Mouse (Mus musculus) colon, adult 2 months (tissue): Measurements from ENCODE around the gene Inka1. TPM values are rescaled to one million over a fixed set of nuclear protein-coding genes. Genes with fewer than 3 reads are reported as not detected.

Experiments
- polyA plus RNA-seq: library from polyadenylated mRNA; depleted of rRNA; stranded (reverse); fragments of >200 nt; gene quantifications from 2 replicates; pipeline ENCODE4 v1.2.3, GENCODE M21; 2012; rRNA removed

The Inka1 gene
- polyA plus RNA-seq, result 4.4 and 6.8 TPM in 2 replicates

DNA sequence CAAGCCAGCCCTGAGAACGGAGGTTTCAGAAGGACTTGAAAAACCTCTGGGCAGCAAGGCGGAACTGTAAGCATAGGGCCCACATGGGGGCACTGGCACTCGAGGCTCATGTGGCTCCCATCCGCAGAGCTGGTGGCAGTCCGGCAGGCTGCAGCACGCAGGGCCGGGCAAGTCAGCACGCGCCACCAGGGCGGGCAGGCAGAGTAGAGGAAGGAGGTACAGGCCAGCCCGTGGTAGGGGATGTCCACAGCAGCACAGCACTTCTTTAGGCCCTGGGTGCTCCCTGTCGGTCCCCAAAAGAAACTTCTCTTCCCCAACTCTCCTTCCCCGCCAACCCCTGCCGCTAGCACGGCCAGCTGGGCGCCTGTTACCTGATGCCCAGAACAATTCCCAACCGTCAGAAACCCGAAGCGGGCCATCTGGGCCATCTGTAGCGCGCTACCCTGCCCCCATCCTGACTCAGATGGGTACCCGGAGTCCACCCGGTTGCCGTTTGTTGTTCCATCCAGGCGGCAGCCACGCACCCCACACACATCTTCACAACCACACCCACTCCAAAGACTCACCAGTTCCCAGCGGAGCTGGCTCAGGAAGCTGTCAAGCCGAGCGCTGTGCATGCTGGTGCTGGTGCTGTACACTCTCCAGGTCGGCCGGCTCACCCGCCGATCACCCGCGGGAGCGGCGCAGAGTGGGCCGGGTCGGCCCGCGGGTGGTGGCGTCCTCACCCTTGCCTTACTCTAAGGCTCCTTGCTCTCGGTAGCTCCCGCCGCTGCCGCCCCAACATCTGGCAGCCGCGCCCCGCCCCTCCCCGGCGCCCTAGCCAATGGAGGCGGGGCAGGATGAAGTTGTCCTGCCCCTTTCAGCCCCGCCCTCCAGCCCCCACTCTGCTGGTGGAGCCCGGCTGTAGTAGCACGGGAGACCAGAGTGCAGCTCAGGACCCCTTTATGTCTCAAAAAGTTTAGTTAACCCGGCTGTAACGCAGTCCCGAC lies at the start of gene Inka1:
Inka1 (minus strand) TSS at position 749 of the 989 bp plus-strand sequence.

DNA sequence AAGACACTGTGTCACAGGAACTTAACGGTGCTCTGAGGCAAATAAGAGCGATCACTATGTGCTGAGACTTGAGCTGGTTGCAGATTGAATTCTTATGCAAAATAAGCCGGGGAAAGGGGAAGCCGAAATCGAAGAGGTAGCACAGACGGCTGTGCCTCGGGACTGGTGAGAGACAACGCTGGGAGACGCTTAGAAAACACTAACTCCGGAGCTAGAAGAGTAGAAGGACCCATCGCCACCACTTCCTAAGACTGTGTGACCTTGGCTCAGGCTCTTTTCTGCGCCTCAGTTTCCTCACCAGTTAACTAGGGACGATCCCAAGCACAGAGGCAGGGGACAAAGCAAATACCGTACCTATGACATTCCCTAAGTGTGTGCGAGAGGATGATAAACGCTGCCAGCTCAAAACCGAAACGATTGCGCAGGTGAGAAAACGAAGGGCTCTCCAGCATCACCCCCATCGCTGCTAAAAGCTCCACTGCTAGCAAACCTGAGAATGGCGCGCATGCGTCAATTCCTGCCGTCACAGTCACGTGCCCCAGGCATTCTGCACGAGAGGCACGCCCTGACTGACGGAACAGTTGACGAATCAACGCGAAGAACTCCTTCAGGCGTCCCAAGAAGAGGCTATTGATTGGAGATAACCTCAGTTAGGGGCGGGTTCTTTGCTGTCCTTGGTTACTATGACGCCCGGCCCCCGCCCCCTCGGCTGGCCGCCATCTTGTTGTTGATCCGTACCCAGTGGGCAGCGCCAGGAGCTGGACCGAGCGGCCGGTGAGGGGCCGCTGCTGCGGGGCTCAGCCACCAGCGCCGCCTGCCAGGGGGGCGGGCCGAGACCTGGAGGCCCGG lies 16.5 kb upstream of the Inka1 start, which contains the start of gene Ip6k1:
Ip6k1 (plus strand) TSS at position 580 of the 849 bp plus-strand sequence.

DNA sequence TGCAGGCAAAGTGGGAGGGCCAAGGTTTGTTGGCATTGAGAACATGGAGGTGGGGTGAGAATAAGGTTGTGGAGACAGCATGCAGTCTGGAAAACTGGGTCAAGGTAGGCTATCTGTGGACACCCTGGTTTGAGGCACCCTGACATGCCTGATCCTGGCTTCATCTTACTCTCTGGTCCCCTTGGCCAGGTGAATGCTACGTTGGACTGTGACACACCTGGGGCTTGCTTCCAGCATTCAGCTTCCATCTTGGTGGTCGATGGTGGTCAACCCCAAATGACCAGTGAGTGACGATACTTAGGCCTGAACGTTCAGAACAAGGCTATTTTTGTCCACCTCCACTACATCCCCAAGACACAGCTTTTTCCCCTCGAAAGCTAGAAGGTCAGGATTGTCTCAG lies 10.4 kb upstream of the Inka1 start, which contains the start of gene Gm20662:
Gm20662 (plus strand) TSS at position 301 of the 400 bp plus-strand sequence.

DNA sequence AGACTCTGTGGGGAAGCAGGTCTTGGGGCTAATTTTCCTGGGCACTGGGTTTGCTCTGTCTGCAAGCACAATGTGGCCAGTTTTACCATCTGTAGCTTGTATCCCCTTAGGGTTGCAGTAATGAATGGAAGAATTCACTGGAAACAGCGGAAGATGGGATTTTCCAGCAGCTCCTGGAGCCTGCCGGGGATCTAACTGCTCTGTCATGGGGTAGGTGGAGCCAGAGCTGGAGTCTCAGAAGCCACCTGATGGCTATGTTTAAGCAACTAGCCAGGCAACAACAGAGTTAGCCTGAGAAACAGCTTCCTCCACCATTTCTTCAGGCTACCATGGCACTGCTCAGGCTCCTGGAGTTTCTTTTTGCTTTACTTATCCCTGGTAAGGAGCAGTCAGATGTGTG lies 6.5 kb upstream of the Inka1 start, which contains the start of gene Cdhr4:
Cdhr4 (plus strand) TSS at position 301 of the 400 bp plus-strand sequence.

DNA sequence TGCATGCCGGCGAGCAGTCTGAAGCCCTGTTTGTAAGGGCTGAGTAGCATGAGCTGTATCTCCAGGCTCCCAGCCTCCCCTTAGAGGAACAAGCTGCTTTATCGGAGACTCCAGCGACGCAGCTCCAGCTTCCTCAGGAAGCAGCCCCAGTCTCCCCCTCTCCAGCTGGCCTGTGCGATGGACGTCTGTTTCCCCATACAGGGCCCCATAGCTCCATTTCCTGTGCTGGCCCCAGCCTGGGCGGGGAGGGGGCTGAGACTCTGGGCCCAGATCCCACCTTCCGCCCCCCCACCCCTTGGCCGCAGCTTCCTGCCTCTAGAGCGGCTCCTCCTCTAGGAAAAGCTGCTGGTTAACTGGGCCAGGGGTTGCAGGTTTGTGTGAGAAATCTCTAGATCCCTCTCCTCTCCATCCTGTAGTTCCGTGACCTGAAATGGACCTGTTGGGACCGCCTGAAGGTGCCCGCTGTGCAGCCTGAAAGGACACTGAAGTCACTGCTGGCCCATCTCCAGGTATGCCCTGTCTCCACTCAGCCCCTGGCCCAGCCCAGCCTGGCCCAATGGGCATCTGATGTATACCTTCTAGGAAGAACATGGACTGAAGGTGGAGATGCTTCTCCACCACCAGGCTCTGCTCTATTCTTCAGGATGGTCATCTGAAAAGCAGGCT lies 2.9 kb downstream of the Inka1 start, which contains the start of gene Gm20661:
Gm20661 (plus strand) TSS at position 378 of the 666 bp plus-strand sequence.

DNA sequence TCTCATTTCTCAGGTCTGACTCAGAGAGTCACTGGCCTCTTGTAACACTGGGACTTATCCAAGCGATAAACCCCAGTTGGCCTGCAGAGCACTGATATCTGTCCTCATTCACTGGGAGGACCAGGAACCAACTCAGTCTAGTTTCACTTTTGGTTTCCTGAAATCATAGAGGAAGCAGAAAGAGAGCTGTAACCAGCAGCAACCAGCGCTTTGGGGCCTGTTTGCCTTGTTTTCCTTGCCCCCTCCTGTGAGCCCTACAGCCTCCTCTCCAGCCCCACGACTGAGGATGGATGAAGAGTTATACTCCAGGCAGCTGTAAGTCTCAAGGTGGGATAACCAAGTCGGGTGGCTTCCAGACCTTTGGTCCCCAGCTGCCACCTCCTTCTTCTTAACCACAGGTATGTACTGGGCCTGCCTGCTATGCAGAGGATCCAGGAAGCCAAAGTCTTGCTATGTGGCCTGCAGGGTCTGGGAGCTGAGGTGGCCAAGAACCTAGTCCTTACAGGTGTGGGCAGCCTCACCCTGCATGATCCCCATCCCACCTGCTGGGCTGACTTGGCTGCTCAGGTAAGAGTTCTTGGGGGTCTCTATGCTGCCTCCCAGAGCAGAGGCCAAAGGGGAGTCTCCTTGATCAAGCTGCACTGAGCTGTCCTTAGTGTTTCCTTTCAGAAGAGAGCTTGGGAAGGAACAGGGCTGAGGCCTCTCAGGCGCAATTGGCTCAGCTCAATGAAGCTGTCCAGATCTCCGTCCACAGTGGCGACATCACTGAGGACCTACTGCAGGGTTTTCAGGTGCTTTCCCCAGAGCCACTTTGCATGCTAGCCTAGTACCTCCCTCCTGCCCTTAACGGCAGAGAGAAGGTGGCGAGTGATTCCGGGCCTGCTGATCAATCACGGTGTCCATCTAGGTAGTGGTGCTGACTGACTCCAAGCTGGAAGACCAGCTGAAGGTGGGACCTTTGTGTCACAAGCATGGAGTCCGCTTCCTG lies 10.0 kb downstream of the Inka1 start, which contains the start of gene Uba7:
Uba7 (plus strand) TSS at position 107 of the 988 bp plus-strand sequence.

DNA sequence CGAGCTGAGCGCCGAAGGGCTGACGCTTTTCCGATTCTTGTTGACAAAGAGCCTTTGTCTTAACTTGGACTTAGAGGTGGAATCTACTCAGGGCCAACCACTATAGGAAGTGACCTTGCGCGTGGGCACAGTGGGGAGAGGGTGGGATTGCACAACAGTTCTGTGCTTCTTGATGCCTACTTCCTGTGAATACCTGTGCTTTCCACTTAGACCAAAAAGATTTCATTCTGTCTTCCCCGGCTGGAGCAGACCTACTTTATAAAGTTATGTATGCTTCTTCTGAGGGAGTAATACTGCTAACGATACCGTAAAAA lies 35.8 kb downstream of the Inka1 start, which contains the start of gene Traip:
Traip (plus strand) TSS at position 215 of the 314 bp plus-strand sequence.

DNA sequence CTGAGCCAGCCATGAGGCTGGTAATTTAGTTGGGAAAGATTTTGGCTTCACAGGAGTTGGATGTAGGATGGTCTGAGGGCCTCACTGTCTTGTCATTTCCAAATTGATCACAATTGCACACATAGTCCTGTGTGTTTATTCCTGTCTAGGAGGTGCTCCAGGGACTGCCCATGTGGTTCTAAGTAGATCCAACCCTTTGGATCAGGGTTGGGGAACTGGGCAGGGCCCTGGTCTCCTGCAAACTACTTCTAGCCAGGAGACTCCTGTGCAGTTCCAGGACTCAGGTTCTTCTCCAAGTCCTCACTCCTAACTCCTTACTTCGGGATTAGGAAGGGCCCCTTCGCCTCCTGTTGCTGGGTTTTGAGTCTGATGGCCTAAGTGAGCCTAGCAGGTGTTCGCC lies 50.3 kb downstream of the Inka1 start, which contains the start of gene Camkv:
Camkv (plus strand) TSS at position 301 of the 400 bp plus-strand sequence.

Other genes with a start within 250 kb of the Inka1 start
- 40.9 and 42.4 TPM in 2 replicates for gene Rbm5, start 214.9 kb downstream of the Inka1 start, polyA plus RNA-seq
- 9.4 and 10.8 TPM in 2 replicates for gene Rbm6, start 112.6 kb downstream of the Inka1 start, polyA plus RNA-seq
- gene Mon1a, start 97.7 kb downstream of the Inka1 start, polyA plus RNA-seq, result 81.4 and 99.9 TPM in 2 replicates
- gene Mst1r, start 79.0 kb downstream of the Inka1 start, polyA plus RNA-seq, result 114 and 117 TPM in 2 replicates
- 0.02 TPM in 1 of 2 replicates, not detected in the other for gene Actl11, start 57.4 kb downstream of the Inka1 start, polyA plus RNA-seq
- 0.03 TPM in 1 of 2 replicates, not detected in the other for gene Camkv, start 50.2 kb downstream of the Inka1 start, polyA plus RNA-seq
- 1.1 and 3.8 TPM in 2 replicates for gene Traip, start 35.7 kb downstream of the Inka1 start, polyA plus RNA-seq
- gene Uba7, start 10.4 kb downstream of the Inka1 start, polyA plus RNA-seq, result 53.4 and 66.2 TPM in 2 replicates
- 0.10 TPM in 1 of 2 replicates, not detected in the other for gene Gm20661, start 2.8 kb downstream of the Inka1 start, polyA plus RNA-seq
- 0.35 and 1.2 TPM in 2 replicates for gene Cdhr4, start 6.6 kb upstream of the Inka1 start, polyA plus RNA-seq
- gene Gm20662, start 10.5 kb upstream of the Inka1 start, polyA plus RNA-seq, result 0.93 and 1.1 TPM in 2 replicates
- gene Ip6k1, start 16.6 kb upstream of the Inka1 start, polyA plus RNA-seq, result 112 and 139 TPM in 2 replicates
- 37.4 and 38.5 TPM in 2 replicates for gene Gmppb, start 63.4 kb upstream of the Inka1 start, polyA plus RNA-seq
- gene Amigo3, start 67.3 kb upstream of the Inka1 start, polyA plus RNA-seq, result 13.0 and 13.5 TPM in 2 replicates
- gene Mst1, start 94.6 kb upstream of the Inka1 start, polyA plus RNA-seq, result 0.31 and 0.59 TPM in 2 replicates
- gene Rnf123, start 97.5 kb upstream of the Inka1 start, polyA plus RNA-seq, result 79.7 and 82.5 TPM in 2 replicates
- gene Apeh, start 108.7 kb upstream of the Inka1 start, polyA plus RNA-seq, result 125 and 159 TPM in 2 replicates
- 3.3 and 3.5 TPM in 2 replicates for gene Bsn, start 204.5 kb upstream of the Inka1 start, polyA plus RNA-seq